Mouse (Mus musculus) spleen, adult 2 months (tissue): ENCODE data around the gene Olfr212. TPM values are rescaled to one million over a fixed set of nuclear protein-coding genes. Genes with fewer than 3 reads are reported as not detected.
"Not testable (repeated sequence)": the region's sequence is repeated elsewhere in the genome, so short reads cannot be mapped to it uniquely, and the experiment has no call there.

Experiments used
- DNase-seq, 2 experiments: peaks; one replicate each; pipeline versions ENCODE4 v3.0.0 to v3.0.0-alpha.2; 2012 to 2021; ENCODE audit warnings: low spot score in 2 of 2, low read depth in 1 of 2
- H3K27ac ChIP-seq: fragments of 200-500 bp; 2 replicates; pipeline ENCODE4 v1.5.1; 2012; ENCODE audit warnings: low read length, inconsistent platforms; ENCODE audit not compliant: insufficient read depth
- H3K27me3 ChIP-seq: fragments of 200-500 bp; 2 replicates; pipeline ENCODE4 v1.6.1; 2012; ENCODE audit warnings: mild to moderate bottlenecking, moderate library complexity, low read length, inconsistent platforms; ENCODE audit not compliant: control insufficient read depth, insufficient read depth
- H3K36me3 ChIP-seq: fragments of 200-500 bp; 2 replicates; pipeline ENCODE4 v1.6.1; 2012; ENCODE audit warnings: mild to moderate bottlenecking, low read length, inconsistent platforms; ENCODE audit not compliant: control insufficient read depth, insufficient read depth
- H3K4me1 ChIP-seq: fragments of 200-500 bp; 2 replicates; pipeline ENCODE4 v1.6.1; 2011; ENCODE audit warnings: inconsistent platforms; ENCODE audit not compliant: control insufficient read depth, insufficient read depth, insufficient read length
- H3K4me3 ChIP-seq: fragments of 200-500 bp; 2 replicates; pipeline ENCODE4 v1.5.1; 2011; ENCODE audit warnings: mild to moderate bottlenecking, inconsistent platforms; ENCODE audit not compliant: insufficient read depth, insufficient read length; ENCODE audit errors: extremely low read depth
- CTCF ChIP-seq: fragments of 200-500 bp; IDR thresholded peaks from 2 replicates; pipeline ENCODE4 v1.5.1; 2011; ENCODE audit warnings: mild to moderate bottlenecking, inconsistent platforms; ENCODE audit not compliant: insufficient read depth, insufficient read length, insufficient replicate concordance; ENCODE audit errors: extremely low read depth
- POLR2A ChIP-seq: fragments of 200-500 bp; IDR thresholded peaks from 2 replicates; pipeline ENCODE4 v1.6.1; 2011; ENCODE audit warnings: low read depth, low read length, inconsistent platforms
- WGBS: fragments of 180-500 bp; shearing (Covaris S2); methylation state at CpG from one replicate; pipeline ENCODE4 v1.1.7; 2018; 5-methylcytosine and 5-hydroxymethylcytosine counted together
- polyA plus RNA-seq: library from polyadenylated mRNA; depleted of rRNA; stranded (reverse); fragments of >200 nt; gene quantifications from 2 replicates; pipeline ENCODE4 v1.2.3, GENCODE M21; 2012; rRNA removed

Gene Olfr212
- polyA plus RNA-seq, result not detected in 2 replicates

DNA sequence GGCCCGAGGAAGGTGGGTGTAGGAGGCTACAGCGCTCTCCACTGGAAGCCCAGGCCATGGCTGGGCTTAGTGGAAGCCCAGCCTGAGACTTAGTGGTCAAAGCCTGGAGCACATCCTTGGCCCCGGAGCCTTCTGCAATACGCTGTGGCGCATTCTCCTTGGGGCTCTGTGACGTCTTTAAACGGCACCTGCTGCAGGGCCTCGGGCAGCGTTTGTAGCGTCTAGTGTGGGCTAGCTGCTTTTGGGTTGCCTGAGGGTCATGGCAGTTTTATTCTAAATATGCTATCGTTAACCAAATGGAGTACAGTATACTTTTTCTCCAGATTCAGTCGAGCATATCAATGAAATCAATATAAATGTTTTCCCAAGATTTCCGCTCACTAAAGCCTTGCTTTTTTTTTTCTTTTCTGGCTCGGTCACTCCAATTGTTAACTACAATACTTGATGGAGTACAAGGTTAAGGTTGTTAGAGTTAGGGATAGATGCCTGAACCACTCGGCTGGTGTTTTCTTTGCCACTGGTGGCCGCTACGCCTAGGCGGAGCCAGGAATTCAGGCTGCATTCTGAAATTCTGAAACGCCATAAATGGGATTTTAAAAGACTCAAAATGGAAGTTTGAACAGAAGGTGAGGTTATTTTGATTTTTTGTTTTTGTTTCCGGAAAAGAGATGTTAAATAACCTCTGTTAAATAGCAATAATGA lies at the start of gene Olfr212:
Olfr212 (plus strand) TSS at position 215 of the 702 bp plus-strand sequence.
- not testable (repeated sequence) for H3K4me3 ChIP-seq, H3K36me3 ChIP-seq, DNase-seq, H3K27me3 ChIP-seq, H3K4me1 ChIP-seq, H3K27ac ChIP-seq
- 90% methylated on average over 20 of the region's 20 CpGs for WGBS

DNA sequence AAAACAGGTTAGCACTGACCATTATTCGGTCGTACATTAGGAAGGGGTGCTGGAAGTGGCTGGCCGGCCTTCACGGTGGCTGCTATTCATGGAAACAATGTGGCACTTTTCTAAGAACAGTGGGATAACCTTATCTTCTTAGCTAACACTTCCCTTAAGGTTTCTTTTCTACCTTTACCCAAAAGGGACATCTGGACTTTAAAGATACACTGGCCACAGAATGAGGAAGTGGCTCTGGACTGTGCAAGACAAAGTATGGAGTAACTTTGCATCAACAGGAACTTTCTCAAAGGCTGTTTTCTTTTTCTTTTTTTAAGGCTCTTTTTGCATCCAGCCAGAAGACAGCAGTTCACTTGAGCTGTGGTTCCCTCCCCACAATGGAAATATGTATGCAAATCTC lies 47.6 kb upstream of the Olfr212 start:
- Histone ChIP-seq H3K4me3 (no peak overlapping the region), H3K27ac (no peak overlapping the region), H3K27me3 (no peaks in the 10 kb centered on the region), H3K36me3 (no peaks in the 10 kb centered on the region), H3K4me1 (peaks cover 2% of the 10 kb centered on the region; the same call in 1 of the 2 replicates)
- no peak for DNase-seq
- WGBS, result 35% methylated on average over 4 of the region's 4 CpGs
- TF ChIP-seq POLR2A (no peak), CTCF (no peak)

DNA sequence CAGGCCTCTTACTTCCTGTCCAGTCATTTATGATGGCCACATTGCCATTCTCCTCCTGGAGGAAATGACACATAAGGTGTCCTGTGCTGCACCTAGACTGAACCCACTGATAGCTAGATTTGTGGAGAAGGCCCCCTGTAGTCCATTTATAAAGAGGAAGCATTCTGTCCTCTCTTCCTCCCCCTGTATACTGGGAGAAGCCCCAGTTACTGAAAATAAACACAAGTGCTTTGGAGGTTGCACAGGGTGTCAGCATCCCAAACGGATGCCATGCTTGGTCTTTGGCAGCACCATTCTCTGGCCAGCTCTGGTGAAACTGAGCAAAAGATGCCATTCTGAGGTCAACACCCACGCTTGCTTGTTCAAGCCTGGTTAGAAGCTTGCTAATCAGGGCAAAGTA lies 47.1 kb upstream of the Olfr212 start:
- Histone ChIP-seq H3K4me3 (no peak overlapping the region), H3K4me1 (peaks cover 2% of the 10 kb centered on the region; the same call in 1 of the 2 replicates), H3K36me3 (no peaks in the 10 kb centered on the region), H3K27me3 (no peaks in the 10 kb centered on the region), H3K27ac (no peak overlapping the region)
- WGBS, result 75% methylated on average over 2 of the region's 2 CpGs
- TF ChIP-seq CTCF (no peak), POLR2A (no peak)
- no peak for DNase-seq

DNA sequence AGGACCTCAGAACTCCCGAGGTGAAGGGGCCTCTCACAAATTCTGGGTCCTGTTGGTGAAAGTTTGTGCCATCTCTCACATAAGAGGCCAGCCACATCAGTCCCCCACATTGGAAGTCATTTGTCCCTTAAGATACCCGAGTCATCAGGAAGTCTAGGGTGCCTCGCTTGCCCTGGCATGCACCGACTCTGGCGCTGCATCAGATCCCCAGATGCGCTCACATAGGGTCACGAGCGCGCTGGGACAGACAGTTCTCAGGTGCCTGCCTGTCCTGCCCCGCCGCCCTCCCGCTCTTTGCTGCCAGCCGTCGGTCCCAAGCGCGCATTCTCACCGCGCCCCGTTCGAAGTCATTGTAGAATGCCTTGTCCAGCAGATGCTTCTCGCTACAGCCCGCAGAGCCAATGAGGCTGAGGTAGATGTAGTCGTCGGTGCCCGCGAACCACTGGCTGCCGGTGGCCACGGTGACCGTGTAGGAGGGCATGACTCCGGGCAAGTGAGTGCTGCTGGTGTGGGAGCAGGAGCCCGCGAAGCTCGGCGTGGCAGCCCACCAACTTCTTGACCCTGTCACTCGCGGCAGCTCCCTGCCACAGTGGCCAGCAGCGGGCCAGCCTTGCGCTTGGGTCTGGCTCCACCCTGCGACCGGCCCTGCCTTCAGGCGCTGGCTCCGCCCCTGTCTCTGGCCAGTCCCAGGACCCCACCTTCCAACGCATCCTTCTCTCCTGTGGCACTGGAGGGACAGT lies 45.6 kb upstream of the Olfr212 start, which contains the start of gene Alox5:
Alox5 (minus strand) TSS at position 635 of the 740 bp plus-strand sequence.
- no peak for DNase-seq

DNA sequence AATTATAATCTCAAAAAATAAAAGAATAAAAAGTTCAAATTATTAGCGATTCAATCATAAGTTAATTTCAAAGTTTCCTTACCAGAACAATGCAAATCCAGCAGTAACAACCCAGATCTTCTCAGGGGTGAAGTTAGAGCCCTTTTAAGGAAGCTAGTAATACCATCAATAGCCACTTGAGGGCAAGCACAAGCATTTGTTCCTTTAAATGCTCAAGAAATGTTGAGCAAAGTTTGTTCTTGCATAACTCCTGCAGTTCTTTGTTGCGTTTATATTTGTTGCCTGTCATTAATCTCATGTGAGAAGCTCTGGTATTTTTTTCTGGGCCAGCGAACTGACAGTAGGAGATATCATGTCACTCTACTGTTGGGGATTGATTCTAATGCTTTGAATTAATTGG lies 38.2 kb upstream of the Olfr212 start:
- WGBS, result 25% methylated on average over 3 of the region's 3 CpGs
- H3K36me3 ChIP-seq, result no peaks in the 10 kb centered on the region
- DNase-seq, result no peak
- no peaks in the 10 kb centered on the region for H3K4me1 ChIP-seq
- H3K27ac ChIP-seq, result no peak overlapping the region
- H3K4me3 ChIP-seq, result no peak overlapping the region
- H3K27me3 ChIP-seq, result no peaks in the 10 kb centered on the region
- TF ChIP-seq POLR2A (no peak), CTCF (no peak)

More for the DNA sequence above, 45.6 kb upstream of the Olfr212 start, which contains the start of gene Alox5:
- WGBS, result 12% methylated on average over 43 of the region's 43 CpGs
- Histone ChIP-seq H3K27me3 (no peaks in the 10 kb centered on the region), H3K27ac (no peak within 1 kb of the TSS), H3K36me3 (no peaks in the 10 kb centered on the region), H3K4me1 (peaks cover 2% of the 10 kb centered on the region; the same call in 1 of the 2 replicates), H3K4me3 (no peak within 1 kb of the TSS; the same call in 1 of the 2 replicates)
- TF ChIP-seq POLR2A (no peak), CTCF (no peak)

DNA sequence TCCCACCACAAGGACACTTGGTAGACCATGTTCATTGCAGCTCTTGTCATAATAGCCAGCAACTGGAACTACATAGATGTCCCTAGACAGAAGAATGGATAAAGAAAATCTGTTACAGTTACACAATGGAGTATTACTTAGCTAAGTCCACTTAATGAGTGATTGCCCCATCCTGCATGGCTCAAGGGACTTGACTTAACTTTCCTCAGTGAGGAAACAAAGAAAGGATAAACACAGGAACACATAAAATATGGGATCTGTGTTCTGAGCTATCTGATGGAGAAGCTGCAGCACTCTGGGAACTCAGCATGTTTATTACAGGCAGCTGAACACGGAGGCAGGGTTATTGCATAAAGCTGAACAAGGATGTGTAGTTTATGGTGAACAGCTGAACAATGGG lies 21.2 kb upstream of the Olfr212 start:
- DNase-seq, result no peak
- 67% methylated on average over 1 of the region's 1 CpGs for WGBS
- Histone ChIP-seq H3K4me3 (no peak overlapping the region), H3K36me3 (no peaks in the 10 kb centered on the region), H3K27me3 (no peaks in the 10 kb centered on the region), H3K27ac (no peak overlapping the region), H3K4me1 (no peaks in the 10 kb centered on the region)
- TF ChIP-seq POLR2A (no peak), CTCF (no peak)

DNA sequence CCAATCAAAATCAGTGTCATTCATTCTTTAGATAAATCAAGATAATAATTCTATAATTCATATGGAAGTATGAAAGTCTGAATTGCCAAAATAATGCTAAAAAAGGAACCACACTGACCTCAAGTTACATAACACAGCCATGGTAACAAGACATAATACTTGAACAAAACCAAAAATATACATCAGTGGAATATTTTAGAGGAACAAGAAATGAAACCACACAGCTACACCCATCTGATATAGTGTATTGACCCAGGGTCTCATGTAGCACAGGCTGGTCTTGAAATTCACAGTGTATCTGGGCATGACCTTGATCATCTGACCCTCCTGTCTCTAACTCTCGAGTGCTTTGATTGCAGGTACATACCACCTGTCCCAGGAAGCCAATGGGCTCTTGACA lies 19.5 kb upstream of the Olfr212 start:
- Histone ChIP-seq H3K27me3 (no peaks in the 10 kb centered on the region), H3K4me1 (no peaks in the 10 kb centered on the region), H3K36me3 (no peaks in the 10 kb centered on the region), H3K27ac (no peak overlapping the region), H3K4me3 (no peak overlapping the region)
- TF ChIP-seq CTCF (no peak), POLR2A (no peak)
- WGBS, result 63% methylated on average over 1 of the region's 1 CpGs
- no peak for DNase-seq
